Mouse (Mus musculus) lung, embryonic 16.5 days (tissue): Measurements from ENCODE around the gene Olfr543. TPM values are rescaled to one million over a fixed set of nuclear protein-coding genes. Genes with fewer than 3 reads are reported as not detected.

ENCODE experiments used
- ATAC-seq: fragments of 200-750 bp; cut with Nextera tagmentation; 2 replicates; pipeline ENCODE4 v1.8.0; 2017; ENCODE audit warnings: low read depth, mild to moderate bottlenecking, moderate library complexity
- H3K27ac ChIP-seq: fragments of 300-500 bp; sonication (generic); 2 replicates; pipeline ENCODE4 v1.5.1; 2014; ENCODE audit warnings: mild to moderate bottlenecking, control low read depth, low read length
- H3K27me3 ChIP-seq: fragments of 300-500 bp; sonication (generic); 2 replicates; pipeline ENCODE4 v1.6.1; 2014; ENCODE audit warnings: low read depth, low read length, mixed read lengths; ENCODE audit not compliant: control insufficient read depth, insufficient read depth
- H3K36me3 ChIP-seq: fragments of 300-500 bp; sonication (generic); 2 replicates; pipeline ENCODE4 v1.6.1; 2014; ENCODE audit warnings: low read length; ENCODE audit not compliant: control insufficient read depth, insufficient read depth
- H3K4me1 ChIP-seq: fragments of 300-500 bp; sonication (generic); replicated peaks from 2 replicates; pipeline ENCODE4 v1.6.1; 2014; ENCODE audit warnings: low read length, mixed read lengths; ENCODE audit not compliant: control insufficient read depth, insufficient read depth
- H3K4me2 ChIP-seq: fragments of 300-500 bp; sonication (generic); 2 replicates; pipeline ENCODE4 v1.6.1; 2014; ENCODE audit warnings: low read depth, low read length, control low read depth
- H3K4me3 ChIP-seq: fragments of 300-500 bp; sonication (generic); 2 replicates; pipeline ENCODE4 v1.5.1; 2014; ENCODE audit warnings: mild to moderate bottlenecking, low read length, control low read depth
- H3K9ac ChIP-seq: fragments of 300-500 bp; sonication (generic); 2 replicates; pipeline ENCODE4 v1.6.1; 2014; ENCODE audit warnings: low read length, control low read depth
- H3K9me3 ChIP-seq: fragments of 300-500 bp; sonication (generic); 2 replicates; pipeline ENCODE4 v1.6.1; 2016; ENCODE audit warnings: low read length; ENCODE audit not compliant: control insufficient read depth
- WGBS: fragments of 180-500 bp; shearing (Covaris S2); extraction: QIAGEN DNeasy Blood & Tissue Kit; methylation state at CpG from one replicate; pipeline ENCODE4 v1.1.7; 2014; 5-methylcytosine and 5-hydroxymethylcytosine counted together
- polyA plus RNA-seq: library from polyadenylated mRNA; unstranded; fragments of >200 nt; fragmentation: Nextera tagmentation; extraction: Ambion mirVana; gene quantifications from 2 replicates; pipeline ENCODE4 v1.2.1, GENCODE M21; 2015

The Olfr543 gene
- polyA plus RNA-seq, 1 experiment from 2014 or later = 0.18 TPM

DNA sequence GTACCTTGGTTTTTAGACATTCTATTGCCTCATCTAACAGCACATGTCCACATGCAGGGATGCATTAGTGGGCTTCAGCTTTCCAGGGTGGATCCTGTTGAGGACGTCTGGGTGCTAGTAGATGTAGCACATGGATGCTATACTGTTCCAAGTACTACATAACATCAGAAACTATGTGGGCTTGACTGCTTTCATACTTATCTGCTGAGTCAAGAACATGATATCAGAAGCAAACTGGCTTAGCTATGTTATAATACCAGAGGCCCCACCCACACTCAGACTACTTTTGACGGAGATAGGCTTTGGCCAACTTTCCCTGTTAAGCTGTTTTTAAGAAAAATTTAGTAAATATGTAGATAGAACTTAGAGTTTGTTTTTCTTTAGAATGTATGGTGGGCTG is 37.2 kb downstream of the Olfr543 start:
- 59% methylated on average over 2 of the region's 2 CpGs for WGBS
- Histone ChIP-seq H3K27me3 (no peaks in the 10 kb centered on the region), H3K36me3 (peaks cover 25% of the 10 kb centered on the region), H3K27ac (no peak overlapping the region), H3K4me2 (no peak overlapping the region), H3K9me3 (no peaks in the 10 kb centered on the region), H3K4me1 (peaks cover 16% of the 10 kb centered on the region), H3K4me3 (no peak overlapping the region), H3K9ac (no peak overlapping the region)
- ATAC-seq = no peak

DNA sequence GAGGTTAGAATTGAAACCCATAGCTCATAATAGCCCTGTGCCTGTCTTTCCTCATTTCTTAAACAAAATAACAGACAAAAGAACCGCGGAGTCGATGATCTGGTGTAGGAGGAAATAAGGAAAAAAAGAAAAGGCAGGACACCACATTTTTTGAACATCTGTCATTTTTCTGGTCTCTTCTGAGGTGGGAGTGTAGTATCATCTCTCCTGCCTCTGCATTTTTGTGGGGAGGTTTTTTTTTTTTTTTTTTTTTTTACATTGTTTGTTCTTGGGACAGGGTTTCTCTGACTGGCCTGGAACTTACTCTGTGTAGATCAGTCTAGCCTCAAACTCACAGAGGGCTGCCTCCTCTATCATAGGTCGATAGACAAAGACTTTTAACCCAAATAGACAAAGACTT is 39.0 kb downstream of the Olfr543 start:
- 0% methylated on average over 4 of the region's 4 CpGs for WGBS
- ATAC-seq = no peak
- peak overlapping the region; percentile 69 for H3K4me2 ChIP-seq
- no peaks in the 10 kb centered on the region for H3K27me3 ChIP-seq
- no peaks in the 10 kb centered on the region for H3K9me3 ChIP-seq
- H3K9ac ChIP-seq = peak overlapping the region; percentile 92
- peak overlapping the region; percentile 87 for H3K4me3 ChIP-seq
- peak overlapping the region; percentile 89 for H3K27ac ChIP-seq
- peaks cover 15% of the 10 kb centered on the region for H3K36me3 ChIP-seq
- peaks cover 16% of the 10 kb centered on the region for H3K4me1 ChIP-seq

DNA sequence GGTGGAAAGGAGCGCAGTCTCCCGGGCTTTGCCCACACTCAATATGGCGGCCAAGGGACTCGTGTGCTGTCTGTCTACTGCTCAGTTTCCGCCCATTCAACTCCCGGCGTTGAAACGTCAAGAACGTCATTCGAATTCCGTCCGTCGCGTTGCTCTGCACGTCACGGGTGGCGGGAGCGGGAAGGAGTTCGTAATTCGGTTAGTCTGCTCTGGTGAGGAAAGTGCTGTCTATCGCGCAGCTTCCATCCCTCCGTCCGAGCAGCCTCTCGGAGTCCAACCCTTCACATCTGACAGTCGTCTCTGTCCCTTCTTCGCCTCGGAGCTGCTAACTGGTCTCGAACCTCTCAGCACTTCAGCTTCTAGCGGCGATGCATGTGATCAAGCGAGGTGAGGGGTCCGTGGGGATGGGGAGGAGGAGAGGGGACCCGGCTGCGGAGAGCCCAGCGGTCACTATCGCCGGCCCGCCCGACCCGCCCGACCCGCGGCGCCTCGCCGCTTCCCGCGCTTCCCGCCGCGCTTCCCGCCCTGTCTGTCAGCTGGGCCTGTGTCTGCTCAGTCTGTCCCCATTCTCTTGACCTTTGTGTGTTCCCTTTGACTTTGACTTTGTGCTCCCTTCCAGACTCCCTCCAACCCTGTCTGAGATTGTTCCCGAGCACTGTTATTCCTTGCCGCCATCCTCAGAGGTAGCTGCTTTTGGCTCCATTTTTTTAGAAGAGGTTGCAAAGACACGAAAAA is 39.7 kb downstream of the Olfr543 start, which contains the start of gene Rrm1:
Rrm1 (plus strand) TSS at position 39 of the 735 bp plus-strand sequence.
- Histone ChIP-seq H3K9me3 (no peaks in the 10 kb centered on the region), H3K9ac (peak within 1 kb of the TSS; percentile 92), H3K4me3 (peak within 1 kb of the TSS; percentile 87), H3K27ac (peak within 1 kb of the TSS; percentile 89), H3K36me3 (peaks cover 12% of the 10 kb centered on the region), H3K4me1 (peaks cover 16% of the 10 kb centered on the region), H3K27me3 (no peaks in the 10 kb centered on the region), H3K4me2 (peak within 1 kb of the TSS; percentile 69)
- WGBS = under 1% methylated on average over 43 of the region's 56 CpGs
- ATAC-seq = peak; percentile 99

DNA sequence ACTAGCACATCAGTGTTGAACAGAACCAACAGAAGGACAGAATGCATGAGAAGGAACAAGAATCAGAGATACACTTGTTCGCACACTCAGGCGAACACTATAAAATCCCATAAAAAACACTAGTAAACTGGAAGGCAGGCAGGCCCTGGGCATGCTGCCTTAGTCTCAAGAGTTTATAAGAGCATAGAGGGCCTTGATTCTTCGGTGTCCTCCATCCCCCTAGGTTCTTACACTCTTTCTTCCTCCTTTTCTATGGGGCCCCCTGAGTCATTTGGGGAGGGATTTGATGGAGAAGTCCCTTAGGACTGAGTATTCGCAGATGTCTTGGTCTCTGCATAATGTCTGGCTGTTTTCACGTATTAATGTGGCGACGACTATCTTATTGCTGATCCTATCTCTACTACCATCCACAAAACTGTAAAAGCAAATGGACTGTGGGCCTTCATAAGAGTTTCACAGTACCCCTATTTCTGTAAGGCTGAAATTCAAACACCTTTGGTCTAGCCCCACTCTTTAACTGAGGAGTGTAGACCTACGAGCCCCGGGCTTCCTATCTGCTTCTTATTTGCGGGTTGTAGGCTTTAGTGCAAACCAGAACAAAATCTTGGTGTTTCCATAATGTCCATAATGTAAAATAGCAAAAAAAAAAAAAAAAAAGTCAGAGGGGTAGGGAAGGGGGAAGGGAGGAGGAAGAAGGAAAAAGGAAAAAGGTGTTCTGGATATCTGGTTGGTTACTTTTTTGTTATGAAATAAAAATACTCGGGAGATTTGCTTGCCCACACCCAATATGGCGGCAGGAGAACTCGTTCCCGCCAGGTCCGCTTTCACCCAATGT is 40.4 kb downstream of the Olfr543 start:
- H3K27ac ChIP-seq = peak overlapping the region; percentile 43
- 53% methylated on average over 15 of the region's 15 CpGs for WGBS
- H3K4me2 ChIP-seq = peak overlapping the region; percentile 69
- H3K36me3 ChIP-seq = peaks cover 6% of the 10 kb centered on the region
- peaks cover 16% of the 10 kb centered on the region for H3K4me1 ChIP-seq
- H3K9me3 ChIP-seq = no peaks in the 10 kb centered on the region
- no peak overlapping the region; the same call in 1 of the 2 replicates for H3K9ac ChIP-seq
- ATAC-seq = no peak
- H3K4me3 ChIP-seq = peak overlapping the region; percentile 87
- H3K27me3 ChIP-seq = no peaks in the 10 kb centered on the region

DNA sequence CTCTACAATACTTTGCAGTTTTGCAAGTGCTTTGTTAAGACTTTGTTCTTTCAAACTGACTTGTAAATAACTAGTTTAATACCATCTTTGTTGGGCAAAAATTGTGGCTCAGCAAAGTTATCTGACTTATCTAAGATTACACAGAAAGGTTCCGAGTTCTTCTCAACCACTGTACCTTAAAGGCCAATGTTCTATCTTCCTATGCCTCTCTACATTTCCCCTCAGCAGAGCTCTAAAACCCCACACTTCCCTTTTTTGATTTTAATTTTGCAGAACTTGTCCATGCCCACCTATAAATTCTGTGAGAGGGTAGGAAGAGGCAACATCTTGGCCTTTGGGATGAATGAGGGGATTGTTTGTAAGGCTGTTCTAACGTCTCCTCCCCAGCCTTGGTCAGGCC is 47.1 kb downstream of the Olfr543 start:
- H3K4me3 ChIP-seq = no peak overlapping the region
- no peaks in the 10 kb centered on the region for H3K9me3 ChIP-seq
- no peaks in the 10 kb centered on the region for H3K27me3 ChIP-seq
- WGBS = 68% methylated on average over 2 of the region's 2 CpGs
- no peaks in the 10 kb centered on the region for H3K4me1 ChIP-seq
- H3K4me2 ChIP-seq = no peak overlapping the region
- no peak overlapping the region for H3K27ac ChIP-seq
- ATAC-seq = no peak
- H3K9ac ChIP-seq = no peak overlapping the region
- H3K36me3 ChIP-seq = no peaks in the 10 kb centered on the region

Other genes starting within 250 kb of the Olfr543 start
- 78.1 and 82.1 TPM in 2 replicates for gene Rhog, start 225.6 kb downstream of the Olfr543 start, polyA plus RNA-seq
- gene Stim1, start 213.9 kb downstream of the Olfr543 start, polyA plus RNA-seq = 20.6 and 21.3 TPM in 2 replicates
- gene Rrm1, start 40.0 kb downstream of the Olfr543 start, polyA plus RNA-seq = 160 and 162 TPM in 2 replicates
- gene Olfr544, start 6.6 kb upstream of the Olfr543 start, polyA plus RNA-seq = 0.06 and 0.08 TPM in 2 replicates
- not detected in 2 replicates for gene Olfr545, start 17.9 kb upstream of the Olfr543 start, polyA plus RNA-seq
- gene Olfr547, start 53.1 kb upstream of the Olfr543 start, polyA plus RNA-seq = not detected in 2 replicates
- not detected in 2 replicates for gene Olfr548-ps1, start 59.2 kb upstream of the Olfr543 start, polyA plus RNA-seq
- gene Olfr549, start 68.2 kb upstream of the Olfr543 start, polyA plus RNA-seq = not detected in 2 replicates
- 1.1 TPM in 2 replicates for gene Trim21, start 83.8 kb upstream of the Olfr543 start, polyA plus RNA-seq
- not detected in 2 replicates for gene Olfr550, start 89.8 kb upstream of the Olfr543 start, polyA plus RNA-seq
- gene Olfr551, start 110.2 kb upstream of the Olfr543 start, polyA plus RNA-seq = not detected in 2 replicates
- not detected in 2 replicates for gene Olfr552, start 116.1 kb upstream of the Olfr543 start, polyA plus RNA-seq
- not detected in 2 replicates for gene Olfr553, start 136.5 kb upstream of the Olfr543 start, polyA plus RNA-seq
- gene Olfr554, start 156.8 kb upstream of the Olfr543 start, polyA plus RNA-seq = not detected in 2 replicates
- not detected in 2 replicates for gene Olfr555, start 177.1 kb upstream of the Olfr543 start, polyA plus RNA-seq
- not detected in 2 replicates for gene Olfr556, start 183.2 kb upstream of the Olfr543 start, polyA plus RNA-seq
- 15.6 and 17.3 TPM in 2 replicates for gene Trim68, start 205.6 kb upstream of the Olfr543 start, polyA plus RNA-seq
- not detected in 2 replicates for gene Olfr557, start 214.2 kb upstream of the Olfr543 start, polyA plus RNA-seq
- 0.47 and 0.48 TPM in 2 replicates for gene Olfr558, start 220.5 kb upstream of the Olfr543 start, polyA plus RNA-seq
- gene Olfr33, start 237.4 kb upstream of the Olfr543 start, polyA plus RNA-seq = not detected in 2 replicates
- not detected in 2 replicates for gene Olfr559, start 245.8 kb upstream of the Olfr543 start, polyA plus RNA-seq